Mouse (Mus musculus): ENCODE measurements around the gene Tiam2. TPM values are rescaled to one million over a fixed set of nuclear protein-coding genes. Genes with fewer than 3 reads are reported as not detected.

Gene Tiam2
- polyA plus RNA-seq, 1 experiment: 0.38 TPM

GRCm38 (mm10) chr17:3457914-3458681 is 131.7 kb downstream of the Tiam2 start:
- no peak overlapping the region for H3K4me3 ChIP-seq (ENCODE audit: insufficient read depth, low read length)
- TF ChIP-seq CTCF (IDR thresholded peaks at IDR 0.05; ENCODE audit: low read depth, low read length) (no peak), POLR2A (IDR thresholded peaks at IDR 0.05; ENCODE audit: borderline replicate concordance, low read depth, low read length) (no peak)
- peaks cover 5% of the 10 kb centered on the region; the same call in 1 of the 2 replicates for H3K4me1 ChIP-seq (ENCODE audit: control insufficient read depth, insufficient read depth, low read length)
- H3K27ac ChIP-seq (ENCODE audit: insufficient read depth, low read depth, low read length): no peak overlapping the region

GRCm38 (mm10) chr17:3465861-3466260 is 139.5 kb downstream of the Tiam2 start:
- Histone ChIP-seq H3K4me3 (ENCODE audit: insufficient read depth, low read length) (no peak overlapping the region), H3K4me1 (ENCODE audit: control insufficient read depth, insufficient read depth, low read length) (no peaks in the 10 kb centered on the region), H3K27ac (ENCODE audit: insufficient read depth, low read depth, low read length) (no peak overlapping the region)
- TF ChIP-seq CTCF (IDR thresholded peaks at IDR 0.05; ENCODE audit: low read depth, low read length) (no peak), POLR2A (IDR thresholded peaks at IDR 0.05; ENCODE audit: borderline replicate concordance, low read depth, low read length) (no peak)

- no peaks in the 10 kb centered on the region for H3K4me1 ChIP-seq (ENCODE audit: control insufficient read depth, insufficient read depth, low read length)
- TF ChIP-seq CTCF (IDR thresholded peaks at IDR 0.05; ENCODE audit: low read depth, low read length): no peak
- no peak for TF ChIP-seq POLR2A (IDR thresholded peaks at IDR 0.05; ENCODE audit: borderline replicate concordance, low read depth, low read length)
- no peak overlapping the region for H3K27ac ChIP-seq (ENCODE audit: insufficient read depth, low read depth, low read length)
- H3K4me3 ChIP-seq (ENCODE audit: insufficient read depth, low read length): no peak overlapping the region
Observed at GRCm38 (mm10) chr17:3466681-3467080, 140.3 kb downstream of the Tiam2 start.

GRCm38 (mm10) chr17:3467636-3468324 is 141.4 kb downstream of the Tiam2 start:
- no peak for TF ChIP-seq POLR2A (IDR thresholded peaks at IDR 0.05; ENCODE audit: borderline replicate concordance, low read depth, low read length)
- TF ChIP-seq CTCF (IDR thresholded peaks at IDR 0.05; ENCODE audit: low read depth, low read length): no peak
- H3K4me1 ChIP-seq (ENCODE audit: control insufficient read depth, insufficient read depth, low read length): no peaks in the 10 kb centered on the region
- H3K4me3 ChIP-seq (ENCODE audit: insufficient read depth, low read length): no peak overlapping the region
- H3K27ac ChIP-seq (ENCODE audit: insufficient read depth, low read depth, low read length): no peak overlapping the region

GRCm38 (mm10) chr17:3472018-3472417 is 145.6 kb downstream of the Tiam2 start:
- no peak overlapping the region for H3K27ac ChIP-seq (ENCODE audit: insufficient read depth, low read depth, low read length)
- H3K4me3 ChIP-seq (ENCODE audit: insufficient read depth, low read length): no peak overlapping the region
- TF ChIP-seq CTCF (IDR thresholded peaks at IDR 0.05; ENCODE audit: low read depth, low read length) (no peak), POLR2A (IDR thresholded peaks at IDR 0.05; ENCODE audit: borderline replicate concordance, low read depth, low read length) (no peak)
- no peaks in the 10 kb centered on the region for H3K4me1 ChIP-seq (ENCODE audit: control insufficient read depth, insufficient read depth, low read length)

GRCm38 (mm10) chr17:3476546-3476945 is 150.2 kb downstream of the Tiam2 start:
- Histone ChIP-seq H3K4me1 (ENCODE audit: control insufficient read depth, insufficient read depth, low read length) (no peaks in the 10 kb centered on the region), H3K4me3 (ENCODE audit: insufficient read depth, low read length) (no peak overlapping the region)
- no peak for TF ChIP-seq POLR2A (IDR thresholded peaks at IDR 0.05; ENCODE audit: borderline replicate concordance, low read depth, low read length)
- TF ChIP-seq CTCF (IDR thresholded peaks at IDR 0.05; ENCODE audit: low read depth, low read length): no peak

GRCm38 (mm10) chr17:3481576-3482575 is 155.5 kb downstream of the Tiam2 start:
- TF ChIP-seq POLR2A (IDR thresholded peaks at IDR 0.05; ENCODE audit: borderline replicate concordance, low read depth, low read length) (no peak), CTCF (IDR thresholded peaks at IDR 0.05; ENCODE audit: low read depth, low read length) (no peak)
- H3K27ac ChIP-seq (ENCODE audit: insufficient read depth, low read depth, low read length): no peak overlapping the region
- no peaks in the 10 kb centered on the region for H3K4me1 ChIP-seq (ENCODE audit: control insufficient read depth, insufficient read depth, low read length)
- H3K4me3 ChIP-seq (ENCODE audit: insufficient read depth, low read length): no peak overlapping the region

More at GRCm38 (mm10) chr17:3476546-3476945, 150.2 kb downstream of the Tiam2 start:
- no peak overlapping the region for H3K27ac ChIP-seq (ENCODE audit: insufficient read depth, low read depth, low read length)

GRCm38 (mm10) chr17:3483091-3483490 is 156.7 kb downstream of the Tiam2 start:
- TF ChIP-seq POLR2A (IDR thresholded peaks at IDR 0.05; ENCODE audit: borderline replicate concordance, low read depth, low read length) (no peak), CTCF (IDR thresholded peaks at IDR 0.05; ENCODE audit: low read depth, low read length) (no peak)

GRCm38 (mm10) chr17:3485851-3486250 is 159.5 kb downstream of the Tiam2 start:
- TF ChIP-seq CTCF (IDR thresholded peaks at IDR 0.05; ENCODE audit: low read depth, low read length) (no peak), POLR2A (IDR thresholded peaks at IDR 0.05; ENCODE audit: borderline replicate concordance, low read depth, low read length) (no peak)
- Histone ChIP-seq H3K4me1 (ENCODE audit: control insufficient read depth, insufficient read depth, low read length) (0 out of 2 replicates have a peak, but pooled peaks cover 2% of the 10 kb centered on the region), H3K27ac (ENCODE audit: insufficient read depth, low read depth, low read length) (no peak overlapping the region), H3K4me3 (ENCODE audit: insufficient read depth, low read length) (no peak overlapping the region)

More at GRCm38 (mm10) chr17:3483091-3483490, 156.7 kb downstream of the Tiam2 start:
- Histone ChIP-seq H3K4me1 (ENCODE audit: control insufficient read depth, insufficient read depth, low read length) (no peaks in the 10 kb centered on the region), H3K4me3 (ENCODE audit: insufficient read depth, low read length) (no peak overlapping the region), H3K27ac (ENCODE audit: insufficient read depth, low read depth, low read length) (no peak overlapping the region)
